Mouse (Mus musculus) layer of hippocampus, adult 8-10 months (tissue): Measurements from ENCODE around the gene Prdm12. TPM values are rescaled to one million over a fixed set of nuclear protein-coding genes. Genes with fewer than 3 reads are reported as not detected.

Source experiments
- microRNA-seq, 2 experiments: library from miRNA; unstranded; fragments of <30 nt; microRNA quantifications; one replicate each; pipeline ENCODE4 v1.2.0; 2022
- total RNA-seq, 4 experiments: library from RNA; stranded (reverse); gene quantifications; 2 replicates each; pipeline ENCODE4 v1.2.4; 2022

Gene Prdm12
- total RNA-seq, 4 experiments from 2014 or later, result 0.14 to 0.37 TPM; not detected in 2

Small RNA genes within 50 kb of the gene (microRNA-seq; reads per million reads assigned to microRNA genes)
- 1.5 to 1.6 reads per million in 2 experiments for gene Mir6998

Other genes with a start within 250 kb of the Prdm12 start
- gene Ass1, start 169.8 kb upstream of the Prdm12 start, total RNA-seq, result 10 to 100 TPM; 35.1 to 46.8 (median 38.7) TPM
- gene Fubp3, start 67.4 kb upstream of the Prdm12 start, total RNA-seq, result 10 to 100 TPM; 35.5 to 47.2 (median 43.6) TPM
- gene Exosc2, start 30.7 kb downstream of the Prdm12 start, total RNA-seq, result 10 to 100 TPM; 22.7 to 25.3 (median 23.5) TPM
- gene Abl1, start 48.3 kb downstream of the Prdm12 start, total RNA-seq, result 10 to 100 TPM; 45.2 to 52.9 (median 46.9) TPM
- gene Qrfp, start 170.5 kb downstream of the Prdm12 start, total RNA-seq, result not detected
- 100 to 1,000 TPM in 1 of 4 experiments, 10 to 100 TPM in 3; 82.5 to 102 (median 90.0) TPM for gene Fibcd1, start 206.0 kb downstream of the Prdm12 start, total RNA-seq
- gene Lamc3, start 247.3 kb downstream of the Prdm12 start, total RNA-seq, result 1 to 10 TPM; 6.2 to 7.0 (median 6.5) TPM